Mouse (Mus musculus): ENCODE data around the gene Fibcd1. TPM values are rescaled to one million over a fixed set of nuclear protein-coding genes. Genes with fewer than 3 reads are reported as not detected.
A peak's percentile ranks its signal among the peaks of the same experiment; 100 is the strongest.

The Fibcd1 gene
- polyA plus RNA-seq, 1 experiment = not detected

DNA sequence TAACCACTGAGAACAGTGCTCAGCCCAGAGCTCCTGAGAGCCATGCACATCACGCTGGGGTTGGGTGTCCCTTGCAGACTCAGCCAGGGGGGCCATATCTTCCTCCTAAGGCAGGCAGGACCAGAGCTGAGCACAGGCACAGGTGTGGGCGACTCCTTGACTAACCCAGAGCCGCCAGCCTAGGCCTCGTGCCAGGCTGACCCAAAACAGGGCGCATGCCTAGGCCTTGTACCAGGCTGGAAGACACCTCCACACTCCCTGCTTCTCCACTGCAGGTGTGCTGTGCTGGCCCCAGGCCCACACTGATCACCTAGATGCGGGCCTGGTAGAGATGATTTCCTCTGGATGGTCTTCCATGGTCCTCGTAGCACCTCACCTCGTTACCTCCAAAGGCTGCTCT lies 43.0 kb downstream of the Fibcd1 start:
- Histone ChIP-seq H3K4me1 (ENCODE audit: control insufficient read depth, insufficient read depth, low read length) (no peaks in the 10 kb centered on the region), H3K4me3 (replicated peaks; ENCODE audit: control insufficient read depth, low read depth, low read length) (no peak overlapping the region), H3K27ac (ENCODE audit: control insufficient read depth, insufficient read depth, low read depth, low read length, poor library complexity) (no peak overlapping the region)
- TF ChIP-seq POLR2A (IDR thresholded peaks at IDR 0.05; ENCODE audit: borderline replicate concordance, control insufficient read depth, low read depth, low read length) (no peak), CTCF (IDR thresholded peaks at IDR 0.05; ENCODE audit: control insufficient read depth, insufficient read depth, low read length) (no peak)
- WGBS = 94% methylated on average over 8 of the region's 8 CpGs

GRCm38 (mm10) chr2:31801416-31801815 lies 44.4 kb downstream of the Fibcd1 start:
- TF ChIP-seq CTCF (IDR thresholded peaks at IDR 0.05; ENCODE audit: control insufficient read depth, insufficient read depth, low read length) (no peak), POLR2A (IDR thresholded peaks at IDR 0.05; ENCODE audit: borderline replicate concordance, control insufficient read depth, low read depth, low read length) (no peak)
- H3K27ac ChIP-seq (ENCODE audit: control insufficient read depth, insufficient read depth, low read depth, low read length, poor library complexity) = no peak overlapping the region
- H3K4me3 ChIP-seq (replicated peaks; ENCODE audit: control insufficient read depth, low read depth, low read length) = no peak overlapping the region
- no peaks in the 10 kb centered on the region for H3K4me1 ChIP-seq (ENCODE audit: control insufficient read depth, insufficient read depth, low read length)
- 89% methylated on average over 9 of the region's 9 CpGs for WGBS

GRCm38 (mm10) chr2:31796943-31797342 lies 48.9 kb downstream of the Fibcd1 start:
- Histone ChIP-seq H3K4me3 (replicated peaks; ENCODE audit: control insufficient read depth, low read depth, low read length) (no peak overlapping the region), H3K27ac (ENCODE audit: control insufficient read depth, insufficient read depth, low read depth, low read length, poor library complexity) (no peak overlapping the region), H3K4me1 (ENCODE audit: control insufficient read depth, insufficient read depth, low read length) (no peaks in the 10 kb centered on the region)
- WGBS = 87% methylated on average over 3 of the region's 3 CpGs
- TF ChIP-seq POLR2A (IDR thresholded peaks at IDR 0.05; ENCODE audit: borderline replicate concordance, control insufficient read depth, low read depth, low read length) (no peak), CTCF (IDR thresholded peaks at IDR 0.05; ENCODE audit: control insufficient read depth, insufficient read depth, low read length) (no peak)

DNA sequence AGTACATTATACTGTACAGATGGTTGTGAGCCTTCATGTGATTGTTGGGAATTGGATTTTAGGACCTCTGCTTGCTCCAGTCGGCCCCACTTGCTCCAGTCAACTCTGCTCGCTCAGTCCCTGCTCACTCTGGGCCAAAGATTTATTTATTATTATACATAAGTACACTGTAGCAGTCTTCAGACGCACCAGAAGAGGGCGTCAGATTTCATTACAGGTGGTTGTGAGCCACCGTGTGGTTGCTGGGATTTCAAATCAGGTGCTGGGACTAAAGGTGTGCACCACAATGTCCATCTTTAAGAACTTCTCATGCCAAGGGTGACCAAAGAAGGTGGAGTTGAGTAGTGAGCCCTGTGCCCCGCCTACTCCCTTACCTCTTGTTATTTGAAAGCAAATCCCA lies 53.2 kb downstream of the Fibcd1 start:
- 80% methylated on average over 6 of the region's 6 CpGs for WGBS
- Histone ChIP-seq H3K27ac (ENCODE audit: control insufficient read depth, insufficient read depth, low read depth, low read length, poor library complexity) (no peak overlapping the region), H3K4me1 (ENCODE audit: control insufficient read depth, insufficient read depth, low read length) (no peaks in the 10 kb centered on the region), H3K4me3 (replicated peaks; ENCODE audit: control insufficient read depth, low read depth, low read length) (no peak overlapping the region)
- TF ChIP-seq CTCF (IDR thresholded peaks at IDR 0.05; ENCODE audit: control insufficient read depth, insufficient read depth, low read length) = no peak
- no peak for TF ChIP-seq POLR2A (IDR thresholded peaks at IDR 0.05; ENCODE audit: borderline replicate concordance, control insufficient read depth, low read depth, low read length)

DNA sequence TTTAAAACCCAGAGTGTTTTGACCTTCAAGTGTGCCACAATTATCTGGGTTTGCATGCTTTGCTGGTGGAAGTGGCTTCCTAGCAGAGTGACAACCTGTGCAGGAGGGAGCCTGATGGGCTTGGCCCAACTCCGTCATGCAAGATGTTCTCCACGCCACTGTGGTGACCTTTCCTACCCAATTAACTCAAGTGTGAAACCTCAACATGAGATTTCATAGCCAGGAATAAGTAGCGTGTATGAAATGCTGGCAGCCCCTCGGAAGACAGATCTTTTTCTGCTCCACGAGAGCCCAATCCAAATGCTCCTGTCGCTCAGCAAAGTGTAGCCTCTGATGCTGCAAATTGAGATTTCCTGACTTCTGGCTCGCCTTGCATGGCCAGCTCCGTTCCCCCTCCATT lies 54.5 kb downstream of the Fibcd1 start:
- 89% methylated on average over 8 of the region's 8 CpGs for WGBS
- no peak for TF ChIP-seq POLR2A (IDR thresholded peaks at IDR 0.05; ENCODE audit: borderline replicate concordance, control insufficient read depth, low read depth, low read length)
- no peak for TF ChIP-seq CTCF (IDR thresholded peaks at IDR 0.05; ENCODE audit: control insufficient read depth, insufficient read depth, low read length)

DNA sequence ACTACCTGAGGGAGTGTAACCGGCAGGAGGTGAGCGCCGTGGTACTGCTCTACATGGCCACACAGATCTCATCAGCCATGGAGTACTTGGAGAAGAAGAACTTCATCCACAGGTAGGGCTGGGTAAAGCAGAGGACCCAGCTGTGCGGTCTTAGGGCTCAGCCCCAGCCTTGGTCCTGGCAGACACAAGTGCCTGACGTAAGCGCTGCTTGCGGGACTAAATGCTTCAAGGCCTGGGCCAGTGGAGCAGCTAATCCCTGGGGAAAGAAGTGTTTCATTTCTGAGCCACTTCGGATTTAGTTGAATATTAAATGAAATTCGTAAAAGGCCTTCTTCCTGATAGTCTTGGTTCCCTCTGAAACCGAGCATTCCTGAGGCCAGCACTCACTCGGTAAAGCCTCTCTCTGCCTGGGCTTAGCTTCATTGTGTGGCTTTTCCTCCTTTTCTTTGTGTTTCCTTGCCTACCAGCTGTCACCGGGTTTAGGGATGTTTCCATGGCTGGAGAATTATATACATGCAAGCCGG lies 55.0 kb downstream of the Fibcd1 start:
- H3K4me3 ChIP-seq (replicated peaks; ENCODE audit: control insufficient read depth, low read depth, low read length) = no peak overlapping the region
- no peak overlapping the region for H3K27ac ChIP-seq (ENCODE audit: control insufficient read depth, insufficient read depth, low read depth, low read length, poor library complexity)
- WGBS = 88% methylated on average over 13 of the region's 13 CpGs
- TF ChIP-seq POLR2A (IDR thresholded peaks at IDR 0.05; ENCODE audit: borderline replicate concordance, control insufficient read depth, low read depth, low read length) (no peak), CTCF (IDR thresholded peaks at IDR 0.05; ENCODE audit: control insufficient read depth, insufficient read depth, low read length) (no peak)
- no peaks in the 10 kb centered on the region for H3K4me1 ChIP-seq (ENCODE audit: control insufficient read depth, insufficient read depth, low read length)

More for the DNA sequence above, 54.5 kb downstream of the Fibcd1 start:
- Histone ChIP-seq H3K4me1 (ENCODE audit: control insufficient read depth, insufficient read depth, low read length) (no peaks in the 10 kb centered on the region), H3K27ac (ENCODE audit: control insufficient read depth, insufficient read depth, low read depth, low read length, poor library complexity) (no peak overlapping the region), H3K4me3 (replicated peaks; ENCODE audit: control insufficient read depth, low read depth, low read length) (no peak overlapping the region)

DNA sequence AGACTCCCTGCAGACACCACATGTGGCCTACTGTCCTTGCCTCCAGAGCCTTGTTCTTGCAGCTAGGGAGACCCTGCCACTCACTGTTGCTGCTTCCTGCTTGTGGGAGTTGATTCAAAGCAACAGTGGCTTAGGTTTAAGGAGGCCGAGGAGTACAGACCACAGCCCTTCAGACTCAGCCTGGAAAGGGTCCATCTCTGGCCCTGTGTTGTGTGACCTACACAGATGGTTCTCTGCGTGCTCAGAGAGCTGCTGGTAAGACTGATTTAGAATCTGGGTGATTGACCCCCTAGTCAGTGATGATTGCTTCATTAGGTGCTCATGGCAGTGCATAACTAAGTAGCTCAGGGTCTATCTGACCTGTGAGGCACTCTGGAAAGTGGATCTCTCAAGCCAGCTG lies 56.6 kb downstream of the Fibcd1 start:
- Histone ChIP-seq H3K4me3 (replicated peaks; ENCODE audit: control insufficient read depth, low read depth, low read length) (no peak overlapping the region), H3K4me1 (ENCODE audit: control insufficient read depth, insufficient read depth, low read length) (no peaks in the 10 kb centered on the region), H3K27ac (ENCODE audit: control insufficient read depth, insufficient read depth, low read depth, low read length, poor library complexity) (no peak overlapping the region)
- WGBS = 84% methylated on average over 2 of the region's 2 CpGs
- no peak for TF ChIP-seq CTCF (IDR thresholded peaks at IDR 0.05; ENCODE audit: control insufficient read depth, insufficient read depth, low read length)
- TF ChIP-seq POLR2A (IDR thresholded peaks at IDR 0.05; ENCODE audit: borderline replicate concordance, control insufficient read depth, low read depth, low read length) = no peak

GRCm38 (mm10) chr2:31788227-31788626 lies 57.6 kb downstream of the Fibcd1 start:
- Histone ChIP-seq H3K4me1 (ENCODE audit: control insufficient read depth, insufficient read depth, low read length) (no peaks in the 10 kb centered on the region), H3K4me3 (replicated peaks; ENCODE audit: control insufficient read depth, low read depth, low read length) (no peak overlapping the region), H3K27ac (ENCODE audit: control insufficient read depth, insufficient read depth, low read depth, low read length, poor library complexity) (no peak overlapping the region)
- TF ChIP-seq POLR2A (IDR thresholded peaks at IDR 0.05; ENCODE audit: borderline replicate concordance, control insufficient read depth, low read depth, low read length) = no peak
- no peak for TF ChIP-seq CTCF (IDR thresholded peaks at IDR 0.05; ENCODE audit: control insufficient read depth, insufficient read depth, low read length)
- WGBS = 59% methylated on average over 3 of the region's 3 CpGs

DNA sequence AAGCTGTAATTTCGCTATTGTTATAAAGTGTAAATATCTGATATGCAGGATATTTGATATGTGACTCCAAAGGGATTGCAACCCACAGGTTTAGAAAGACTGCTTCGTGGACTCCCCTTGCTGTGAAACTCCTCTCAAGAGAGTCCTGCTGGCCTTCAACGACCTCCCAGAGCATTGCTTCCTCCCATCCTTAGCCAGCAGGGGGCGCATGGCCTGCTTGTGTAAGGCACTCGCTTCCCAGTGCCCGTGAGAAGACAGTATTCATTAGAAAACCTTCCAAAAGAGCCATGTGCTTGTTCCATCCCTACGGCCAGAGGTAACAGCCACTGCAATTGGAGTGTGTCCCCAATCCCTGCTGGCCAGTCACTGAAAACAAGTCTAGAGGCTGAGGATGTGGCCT lies 58.8 kb downstream of the Fibcd1 start:
- 28% methylated on average over 7 of the region's 7 CpGs for WGBS
- peak; percentile 92 for TF ChIP-seq CTCF (IDR thresholded peaks at IDR 0.05; ENCODE audit: control insufficient read depth, insufficient read depth, low read length)
- TF ChIP-seq POLR2A (IDR thresholded peaks at IDR 0.05; ENCODE audit: borderline replicate concordance, control insufficient read depth, low read depth, low read length) = no peak
- Histone ChIP-seq H3K27ac (ENCODE audit: control insufficient read depth, insufficient read depth, low read depth, low read length, poor library complexity) (no peak overlapping the region), H3K4me3 (replicated peaks; ENCODE audit: control insufficient read depth, low read depth, low read length) (no peak overlapping the region), H3K4me1 (ENCODE audit: control insufficient read depth, insufficient read depth, low read length) (no peaks in the 10 kb centered on the region)
